ENCODE assay signal across 23 mouse cellular contexts in genomic region chr7:47139823-47140325, GRCm38 (mm10). TPM values are rescaled to one million over a fixed set of nuclear protein-coding genes. Genes with fewer than 3 reads are reported as not detected.
"Had no signal": no experiment of that assay in that cellular context is flagged by ENCODE, and none has a peak within 500 bp of the region (broad histone marks: within the 10 kb centered on the region; RNA-seq: fewer than 3 reads in every experiment).

No protein-coding gene starts in this region.

- DNase-seq: kidney, adult 8-10 months; kidney, postnatal 14 days; kidney, postnatal 4 days; left cerebral cortex, postnatal 4 days; liver, postnatal 0 days; lung, embryonic 14.5 days; right cerebral cortex, adult 18-20 months; right cerebral cortex, postnatal 14 days; right cerebral cortex, postnatal 4 days; thymus, postnatal 25 days had no signal

- H3K36me3 ChIP-seq: kidney, embryonic 15.5 days; limb, embryonic 12.5 days; limb, embryonic 15.5 days; midbrain, embryonic 10.5 days; midbrain, embryonic 13.5 days; neural tube, embryonic 12.5 days; neural tube, embryonic 15.5 days; stomach, embryonic 15.5 days had no signal

- H3K9ac ChIP-seq: kidney, embryonic 15.5 days; limb, embryonic 12.5 days; limb, embryonic 15.5 days; liver, embryonic 14.5 days; liver, postnatal 0 days; lung, embryonic 14.5 days; midbrain, embryonic 13.5 days; neural tube, embryonic 12.5 days; neural tube, embryonic 15.5 days; stomach, embryonic 15.5 days had no signal

- ATAC-seq: liver, postnatal 0 days; lung, postnatal 0 days; midbrain, embryonic 13.5 days had no signal

- H3K4me3 ChIP-seq: kidney, embryonic 15.5 days; limb, embryonic 12.5 days; limb, embryonic 15.5 days; megakaryocyte, embryonic 14.5 days; midbrain, embryonic 10.5 days; midbrain, embryonic 13.5 days; neural tube, embryonic 12.5 days; neural tube, embryonic 15.5 days; stomach, embryonic 15.5 days had no signal

- H3K4me2 ChIP-seq: kidney, embryonic 15.5 days; limb, embryonic 12.5 days; limb, embryonic 15.5 days; liver, embryonic 11.5 days; lung, embryonic 14.5 days; midbrain, embryonic 13.5 days; neural tube, embryonic 12.5 days; neural tube, embryonic 15.5 days; stomach, embryonic 15.5 days had no signal

- H3K4me1 ChIP-seq: kidney, embryonic 15.5 days; limb, embryonic 12.5 days; limb, embryonic 15.5 days; megakaryocyte, embryonic 14.5 days; midbrain, embryonic 13.5 days; neural tube, embryonic 12.5 days; stomach, embryonic 15.5 days had no signal

- H3K9me3 ChIP-seq: kidney, embryonic 15.5 days; limb, embryonic 12.5 days; limb, embryonic 15.5 days; megakaryocyte, embryonic 14.5 days; midbrain, embryonic 10.5 days; midbrain, embryonic 13.5 days; neural tube, embryonic 12.5 days; neural tube, embryonic 15.5 days; stomach, embryonic 15.5 days had no signal

- H3K27ac ChIP-seq: kidney, embryonic 15.5 days; limb, embryonic 12.5 days; limb, embryonic 15.5 days; liver, embryonic 14.5 days; macrophage; midbrain, embryonic 10.5 days; midbrain, embryonic 13.5 days; neural tube, embryonic 12.5 days; neural tube, embryonic 15.5 days; stomach, embryonic 15.5 days had no signal

RNA-seq across cellular contexts. Expression of gene Ptpn5, which starts 6.4 kb away (rescaled TPM):
- polyA plus RNA-seq: liver, embryonic 14.5 days; liver, postnatal 0 days; macrophage had no signal
